Mouse (Mus musculus) myocyte (in vitro differentiated cells): ENCODE results near the gene Slc22a23. TPM values are rescaled to one million over a fixed set of nuclear protein-coding genes. Genes with fewer than 3 reads are reported as not detected.

Source experiments
- H3K27me3 ChIP-seq: one replicate; pipeline ENCODE4 v1.6.1; 2011; ENCODE audit not compliant: control insufficient read depth, insufficient read depth, insufficient read length
- H3K36me3 ChIP-seq: one replicate; pipeline ENCODE4 v1.6.1; 2011; ENCODE audit not compliant: control insufficient read depth, insufficient read depth
- H3K4me2 ChIP-seq: one replicate; pipeline ENCODE4 v1.6.1; 2011; ENCODE audit warnings: low read depth, control low read depth
- H3K4me3 ChIP-seq: one replicate; pipeline ENCODE4 v1.5.1; 2011; ENCODE audit warnings: mild to moderate bottlenecking, control low read depth, moderate library complexity
- H3K79me2 ChIP-seq: one replicate; pipeline ENCODE4 v1.6.1; 2011; ENCODE audit not compliant: control insufficient read depth, insufficient read depth
- H3ac ChIP-seq: one replicate; pipeline ENCODE4 v1.6.1; 2011; ENCODE audit not compliant: control insufficient read depth, insufficient read length
- CEBPB ChIP-seq: IDR thresholded peaks from 2 replicates; pipeline ENCODE4 v1.6.1; 2011; ENCODE audit warnings: mild to moderate bottlenecking, moderate library complexity; ENCODE audit not compliant: poor library complexity, insufficient read depth, severe bottlenecking
- E2F4 ChIP-seq: IDR thresholded peaks from one replicate; pipeline ENCODE4 v1.6.1; 2011; ENCODE audit warnings: mild to moderate bottlenecking, control low read depth, moderate library complexity; ENCODE audit not compliant: insufficient read depth
- MAX ChIP-seq: IDR thresholded peaks from one replicate; pipeline ENCODE4 v1.6.1; 2011; ENCODE audit warnings: low read depth, mild to moderate bottlenecking, control low read depth
- MYOD1 ChIP-seq, 3 experiments: IDR thresholded peaks; one replicate each; pipeline ENCODE4 v1.6.1; 2011; ENCODE audit warnings: control low read depth in 2 of 3, low read depth in 2 of 3, mild to moderate bottlenecking in 2 of 3, moderate library complexity in 1 of 3; ENCODE audit not compliant: insufficient read length in 2 of 3, control insufficient read depth in 1 of 3
- MYOG ChIP-seq, 3 experiments: IDR thresholded peaks; one replicate each; pipeline ENCODE4 v1.6.1; 2011; ENCODE audit warnings: control low read depth in 2 of 3, low read depth in 2 of 3, mild to moderate bottlenecking in 2 of 3; ENCODE audit not compliant: insufficient read length in 2 of 3, control insufficient read depth in 1 of 3, insufficient read depth in 1 of 3
- POLR2A ChIP-seq: IDR thresholded peaks from one replicate; pipeline ENCODE4 v1.6.1; 2011; ENCODE audit warnings: low read depth, mild to moderate bottlenecking, control low read depth, moderate library complexity; ENCODE audit not compliant: insufficient read length
- POLR2AphosphoS2 ChIP-seq: IDR thresholded peaks from one replicate; pipeline ENCODE4 v1.6.1; 2011; ENCODE audit warnings: low read depth, control low read depth; ENCODE audit not compliant: insufficient read length
- REST ChIP-seq: IDR thresholded peaks from one replicate; pipeline ENCODE4 v1.6.1; 2011; ENCODE audit warnings: mild to moderate bottlenecking, control low read depth, moderate library complexity; ENCODE audit not compliant: insufficient read depth, insufficient read length
- SRF ChIP-seq: IDR thresholded peaks from one replicate; pipeline ENCODE4 v1.6.1; 2011; ENCODE audit warnings: low read depth; ENCODE audit not compliant: control insufficient read depth, insufficient read length
- TCF12 ChIP-seq: IDR thresholded peaks from one replicate; pipeline ENCODE4 v1.6.1; 2011; ENCODE audit warnings: mild to moderate bottlenecking, control low read depth; ENCODE audit not compliant: poor library complexity, insufficient read depth, severe bottlenecking
- TCF3 ChIP-seq: IDR thresholded peaks from one replicate; pipeline ENCODE4 v1.6.1; 2011; ENCODE audit warnings: low read depth, control low read depth; ENCODE audit not compliant: insufficient read length
- USF1 ChIP-seq: IDR thresholded peaks from one replicate; pipeline ENCODE4 v1.6.1; 2011; ENCODE audit warnings: low read depth, mild to moderate bottlenecking, control low read depth, moderate library complexity
- polyA plus RNA-seq: library from polyadenylated mRNA; unstranded; fragments of >200 nt; fragmentation: generic; extraction: Trizol; gene quantifications from one replicate; pipeline ENCODE4 v1.2.1, GENCODE M21; 2012; ENCODE audit warnings: missing spikeins

Gene Slc22a23
- polyA plus RNA-seq, 1 experiment = 8.5 TPM

GRCm38 (mm10) chr13:34174025-34174424 lies 171.0 kb downstream of the Slc22a23 start:
- Histone ChIP-seq H3K36me3 (no peaks in the 10 kb centered on the region), H3K27me3 (no peaks in the 10 kb centered on the region), H3K4me2 (no peak overlapping the region), H3ac (no peak overlapping the region), H3K4me3 (no peak overlapping the region), H3K79me2 (no peaks in the 10 kb centered on the region)
- TF ChIP-seq POLR2AphosphoS2 = no peak
- TF ChIP-seq CEBPB = no peak
- no peak for TF ChIP-seq TCF12
- no peak for TF ChIP-seq REST
- no peak for TF ChIP-seq MYOD1 (IDR thresholded peaks at IDR 0.05; ENCODE audit: control insufficient read depth in 1 of 3, insufficient read length in 2 of 3, low read depth in 2 of 3)
- TF ChIP-seq MYOG (IDR thresholded peaks at IDR 0.05; ENCODE audit: control insufficient read depth in 1 of 3, insufficient read depth in 1 of 3, insufficient read length in 2 of 3, low read depth in 2 of 3) = no peak
- TF ChIP-seq SRF = no peak
- no peak for TF ChIP-seq POLR2A

GRCm38 (mm10) chr13:34163304-34163975 lies 181.5 kb downstream of the Slc22a23 start:
- Histone ChIP-seq H3K4me3 (peak overlapping the region; percentile 83), H3K27me3 (no peaks in the 10 kb centered on the region), H3ac (peak overlapping the region; percentile 92), H3K4me2 (peak overlapping the region; percentile 78), H3K79me2 (peaks cover 8% of the 10 kb centered on the region), H3K36me3 (no peaks in the 10 kb centered on the region)
- TF ChIP-seq USF1 = peak; percentile 92
- TF ChIP-seq MAX = no peak

- Histone ChIP-seq H3K4me3 (peak within 1 kb of the TSS; percentile 83), H3K36me3 (no peaks in the 10 kb centered on the region), H3K4me2 (peak within 1 kb of the TSS; percentile 99), H3ac (peak within 1 kb of the TSS; percentile 92), H3K27me3 (no peaks in the 10 kb centered on the region), H3K79me2 (peaks cover 8% of the 10 kb centered on the region)
- peak in 2 of 3 experiments; percentile 50 to 56 for TF ChIP-seq MYOG (IDR thresholded peaks at IDR 0.05; ENCODE audit: control insufficient read depth in 1 of 3, insufficient read depth in 1 of 3, insufficient read length in 2 of 3, low read depth in 2 of 3)
- TF ChIP-seq E2F4 = no peak
- no peak for TF ChIP-seq TCF3
- TF ChIP-seq MAX = no peak
- TF ChIP-seq POLR2AphosphoS2 = peak; percentile 77
- no peak for TF ChIP-seq TCF12
- peak in 2 of 3 experiments; percentile 38 to 67 for TF ChIP-seq MYOD1 (IDR thresholded peaks at IDR 0.05; ENCODE audit: control insufficient read depth in 1 of 3, insufficient read length in 2 of 3, low read depth in 2 of 3)
- TF ChIP-seq POLR2A = peak; percentile 88
- peak; percentile 16 for TF ChIP-seq USF1
- TF ChIP-seq REST = no peak
- peak; percentile 25 for TF ChIP-seq SRF
- no peak for TF ChIP-seq CEBPB
Measured at GRCm38 (mm10) chr13:34162491-34163303, 182.3 kb downstream of the Slc22a23 start, which contains the start of gene Psmg4. Psmg4 (plus strand) TSS chr13:34162964.

GRCm38 (mm10) chr13:34159926-34160325 lies 185.1 kb downstream of the Slc22a23 start:
- Histone ChIP-seq H3K27me3 (no peaks in the 10 kb centered on the region), H3K79me2 (peaks cover 8% of the 10 kb centered on the region), H3K36me3 (no peaks in the 10 kb centered on the region), H3K4me2 (no peak overlapping the region), H3ac (no peak overlapping the region), H3K4me3 (no peak overlapping the region)
- TF ChIP-seq REST = no peak
- no peak for TF ChIP-seq MYOG (IDR thresholded peaks at IDR 0.05; ENCODE audit: control insufficient read depth in 1 of 3, insufficient read depth in 1 of 3, insufficient read length in 2 of 3, low read depth in 2 of 3)
- TF ChIP-seq CEBPB = no peak

GRCm38 (mm10) chr13:34157596-34158157 lies 187.3 kb downstream of the Slc22a23 start:
- H3K4me3 ChIP-seq = no peak overlapping the region
- H3K36me3 ChIP-seq = no peaks in the 10 kb centered on the region
- no peak for TF ChIP-seq POLR2A
- H3ac ChIP-seq = no peak overlapping the region
- no peak overlapping the region for H3K4me2 ChIP-seq
- H3K79me2 ChIP-seq = no peaks in the 10 kb centered on the region
- H3K27me3 ChIP-seq = no peaks in the 10 kb centered on the region
